Mouse (Mus musculus): ENCODE measurements around the gene Msantd2.
A peak's percentile ranks its signal among the peaks of the same experiment; 100 is the strongest.

Msantd2 gene

GRCm38 (mm10) chr9:37504348-37504747, 15.2 kb downstream of the Msantd2 start:
- peak; percentile 23 for DNase-seq (ENCODE audit: low read depth, low spot score)

- DNase-seq (ENCODE audit: low read depth, low spot score), result no peak
Observed at GRCm38 (mm10) chr9:37506023-37506422, 16.9 kb downstream of the Msantd2 start.

GRCm38 (mm10) chr9:37512097-37512496, 23.0 kb downstream of the Msantd2 start:
- DNase-seq (ENCODE audit: low read depth, low spot score), result peak; percentile 26

GRCm38 (mm10) chr9:37514456-37514855, 25.3 kb downstream of the Msantd2 start:
- DNase-seq (ENCODE audit: low read depth, low spot score), result no peak

GRCm38 (mm10) chr9:37517467-37517866, 28.3 kb downstream of the Msantd2 start:
- DNase-seq (ENCODE audit: low read depth, low spot score), result peak; percentile 29

GRCm38 (mm10) chr9:37518991-37519390, 29.9 kb downstream of the Msantd2 start:
- no peak for DNase-seq (ENCODE audit: low read depth, low spot score)

- DNase-seq (ENCODE audit: low read depth, low spot score), result no peak
Observed at GRCm38 (mm10) chr9:37519995-37520394, 30.9 kb downstream of the Msantd2 start.

GRCm38 (mm10) chr9:37525461-37525860, 36.3 kb downstream of the Msantd2 start:
- no peak for DNase-seq (ENCODE audit: low read depth, low spot score)

GRCm38 (mm10) chr9:37526443-37527395, 37.6 kb downstream of the Msantd2 start:
- no peak for DNase-seq (ENCODE audit: low read depth, low spot score)

- no peak for DNase-seq (ENCODE audit: low read depth, low spot score)
Observed at GRCm38 (mm10) chr9:37527396-37528224, 38.5 kb downstream of the Msantd2 start, which contains the start of gene Esam. TSS of gene Esam (plus strand) at chr9:37528078.

GRCm38 (mm10) chr9:37528225-37528970, 39.3 kb downstream of the Msantd2 start:
- DNase-seq (ENCODE audit: low read depth, low spot score), result no peak

- no peak for DNase-seq (ENCODE audit: low read depth, low spot score)
Observed at GRCm38 (mm10) chr9:37530031-37530887, 41.1 kb downstream of the Msantd2 start.

GRCm38 (mm10) chr9:37530888-37531705, 42.0 kb downstream of the Msantd2 start:
- no peak for DNase-seq (ENCODE audit: low read depth, low spot score)

GRCm38 (mm10) chr9:37536851-37537250, 47.7 kb downstream of the Msantd2 start:
- no peak for DNase-seq (ENCODE audit: low read depth, low spot score)

GRCm38 (mm10) chr9:37537658-37538250, 48.6 kb downstream of the Msantd2 start:
- no peak for DNase-seq (ENCODE audit: low read depth, low spot score)

- DNase-seq (ENCODE audit: low read depth, low spot score), result no peak
Observed at GRCm38 (mm10) chr9:37539170-37540025, 50.3 kb downstream of the Msantd2 start, which contains the start of gene Vsig2. TSS of gene Vsig2 (plus strand) at chr9:37539255.

GRCm38 (mm10) chr9:37540226-37540625, 51.1 kb downstream of the Msantd2 start:
- DNase-seq (ENCODE audit: low read depth, low spot score), result no peak
